Mouse (Mus musculus): ENCODE data around the gene Cplx3. TPM values are rescaled to one million over a fixed set of nuclear protein-coding genes. Genes with fewer than 3 reads are reported as not detected.

Cplx3 gene
- polyA plus RNA-seq, 1 experiment from 2014 or later: not detected

GRCm38 (mm10) chr9:57553119-57553518 is 53.0 kb downstream of the Cplx3 start:
- no peak overlapping the region for H3K9ac ChIP-seq (replicated peaks)
- no peak overlapping the region; the same call in 1 of the 2 replicates for H3K4me2 ChIP-seq (ENCODE audit: low read depth, low read length)
- no peak for TF ChIP-seq EP300 (IDR thresholded peaks at IDR 0.05; ENCODE audit: low read depth)
- TF ChIP-seq CTCF (IDR thresholded peaks at IDR 0.05; ENCODE audit: low read depth): no peak
- peaks cover 4% of the 10 kb centered on the region for H3K4me1 ChIP-seq (ENCODE audit: insufficient read depth)
- DNase-seq (no peak), ATAC-seq (no peak)
- no peaks in the 10 kb centered on the region for H3K9me3 ChIP-seq (ENCODE audit: low read length)
- no peaks in the 10 kb centered on the region for H3K27me3 ChIP-seq (ENCODE audit: insufficient read depth, low read length)
- 79% methylated on average over 11 of the region's 11 CpGs for WGBS (ENCODE audit: insufficient replicate concordance)
- peaks cover 3% of the 10 kb centered on the region; the same call in 1 of the 2 replicates for H3K36me3 ChIP-seq (replicated peaks; ENCODE audit: insufficient read depth, low read length)
- no peak overlapping the region for H3K27ac ChIP-seq (ENCODE audit: low read depth)
- no peak overlapping the region for H3K4me3 ChIP-seq (ENCODE audit: low read depth, low read length)

GRCm38 (mm10) chr9:57552139-57552887 is 53.8 kb downstream of the Cplx3 start, which contains the start of gene Mpi:
Mpi (minus strand) TSS chr9:57552763.
- ATAC-seq: peak; percentile 55; the same call in 1 of the 2 replicates
- H3K27ac ChIP-seq (ENCODE audit: low read depth): no peak within 1 kb of the TSS
- TF ChIP-seq CTCF (IDR thresholded peaks at IDR 0.05; ENCODE audit: low read depth): no peak
- no peak for TF ChIP-seq EP300 (IDR thresholded peaks at IDR 0.05; ENCODE audit: low read depth)

GRCm38 (mm10) chr9:57550126-57550862 is 55.8 kb downstream of the Cplx3 start:
- Histone ChIP-seq H3K4me3 (ENCODE audit: low read depth, low read length) (no peak overlapping the region), H3K27me3 (ENCODE audit: insufficient read depth, low read length) (no peaks in the 10 kb centered on the region), H3K36me3 (replicated peaks; ENCODE audit: insufficient read depth, low read length) (peaks cover 11% of the 10 kb centered on the region; the same call in 1 of the 2 replicates), H3K4me2 (ENCODE audit: low read depth, low read length) (no peak overlapping the region), H3K9ac (replicated peaks) (no peak overlapping the region), H3K9me3 (ENCODE audit: low read length) (no peaks in the 10 kb centered on the region), H3K4me1 (ENCODE audit: insufficient read depth) (peaks cover 12% of the 10 kb centered on the region), H3K27ac (ENCODE audit: low read depth) (no peak overlapping the region)
- 72% methylated on average over 11 of the region's 11 CpGs for WGBS (ENCODE audit: insufficient replicate concordance)
- ATAC-seq (no peak), DNase-seq (no peak)
- TF ChIP-seq EP300 (IDR thresholded peaks at IDR 0.05; ENCODE audit: low read depth): no peak
- no peak for TF ChIP-seq CTCF (IDR thresholded peaks at IDR 0.05; ENCODE audit: low read depth)

More at GRCm38 (mm10) chr9:57552139-57552887, 53.8 kb downstream of the Cplx3 start, which contains the start of gene Mpi:
- peaks cover 6% of the 10 kb centered on the region; the same call in 1 of the 2 replicates for H3K36me3 ChIP-seq (replicated peaks; ENCODE audit: insufficient read depth, low read length)
- WGBS (ENCODE audit: insufficient replicate concordance): 1% methylated on average over 28 of the region's 28 CpGs
- peak; percentile 71 for DNase-seq
- H3K4me2 ChIP-seq (ENCODE audit: low read depth, low read length): peak within 1 kb of the TSS; percentile 79
- H3K4me3 ChIP-seq (ENCODE audit: low read depth, low read length): peak within 1 kb of the TSS; percentile 65
- H3K27me3 ChIP-seq (ENCODE audit: insufficient read depth, low read length): no peaks in the 10 kb centered on the region
- no peaks in the 10 kb centered on the region for H3K9me3 ChIP-seq (ENCODE audit: low read length)
- H3K9ac ChIP-seq (replicated peaks): peak within 1 kb of the TSS; percentile 65
- H3K4me1 ChIP-seq (ENCODE audit: insufficient read depth): peaks cover 10% of the 10 kb centered on the region

Other genes starting within 250 kb of the Cplx3 start
- gene Ppcdc, start 166.2 kb downstream of the Cplx3 start, polyA plus RNA-seq (2015; fragmentation: Nextera tagmentation; extraction: Ambion mirVana): 10.7 and 11.5 TPM in 2 replicates
- 6.5 and 8.4 TPM in 2 replicates for gene Scamp5, start 138.2 kb downstream of the Cplx3 start, polyA plus RNA-seq (2015; fragmentation: Nextera tagmentation; extraction: Ambion mirVana)
- 0.48 and 0.67 TPM in 2 replicates for gene Rpp25, start 102.3 kb downstream of the Cplx3 start, polyA plus RNA-seq (2015; fragmentation: Nextera tagmentation; extraction: Ambion mirVana)
- gene Cox5a, start 85.0 kb downstream of the Cplx3 start, polyA plus RNA-seq (2015; fragmentation: Nextera tagmentation; extraction: Ambion mirVana): 761 and 777 TPM in 2 replicates
- 4.6 and 5.1 TPM in 2 replicates for gene Fam219b, start 68.8 kb downstream of the Cplx3 start, polyA plus RNA-seq (2015; fragmentation: Nextera tagmentation; extraction: Ambion mirVana)
- 7.3 and 8.2 TPM in 2 replicates for gene Mpi, start 53.5 kb downstream of the Cplx3 start, polyA plus RNA-seq (2015; fragmentation: Nextera tagmentation; extraction: Ambion mirVana)
- 29.6 and 31.2 TPM in 2 replicates for gene Scamp2, start 45.3 kb downstream of the Cplx3 start, polyA plus RNA-seq (2015; fragmentation: Nextera tagmentation; extraction: Ambion mirVana)
- 3.6 and 3.7 TPM in 2 replicates for gene Ulk3, start 16.8 kb downstream of the Cplx3 start, polyA plus RNA-seq (2015; fragmentation: Nextera tagmentation; extraction: Ambion mirVana)
- not detected in 2 replicates for gene Lman1l, start 14.5 kb upstream of the Cplx3 start, polyA plus RNA-seq (2015; fragmentation: Nextera tagmentation; extraction: Ambion mirVana)
- gene Csk, start 47.4 kb upstream of the Cplx3 start, polyA plus RNA-seq (2015; fragmentation: Nextera tagmentation; extraction: Ambion mirVana): 13.6 and 15.5 TPM in 2 replicates
- 19.9 and 30.7 TPM in 2 replicates for gene Cyp1a2, start 77.4 kb upstream of the Cplx3 start, polyA plus RNA-seq (2015; fragmentation: Nextera tagmentation; extraction: Ambion mirVana)
- 2.2 and 4.3 TPM in 2 replicates for gene Cyp1a1, start 81.6 kb upstream of the Cplx3 start, polyA plus RNA-seq (2015; fragmentation: Nextera tagmentation; extraction: Ambion mirVana)
- 9.9 and 13.2 TPM in 2 replicates for gene Edc3, start 102.3 kb upstream of the Cplx3 start, polyA plus RNA-seq (2015; fragmentation: Nextera tagmentation; extraction: Ambion mirVana)
- gene Clk3, start 159.6 kb upstream of the Cplx3 start, polyA plus RNA-seq (2015; fragmentation: Nextera tagmentation; extraction: Ambion mirVana): 40.2 and 40.4 TPM in 2 replicates
- gene Arid3b, start 230.5 kb upstream of the Cplx3 start, polyA plus RNA-seq (2015; fragmentation: Nextera tagmentation; extraction: Ambion mirVana): 4.6 and 4.7 TPM in 2 replicates